Mouse (Mus musculus): ENCODE measurements around the gene Plekha4.
"Not testable (repeated sequence)": the region's sequence is repeated elsewhere in the genome, so short reads cannot be mapped to it uniquely, and the experiment has no call there.

Plekha4 gene

DNA sequence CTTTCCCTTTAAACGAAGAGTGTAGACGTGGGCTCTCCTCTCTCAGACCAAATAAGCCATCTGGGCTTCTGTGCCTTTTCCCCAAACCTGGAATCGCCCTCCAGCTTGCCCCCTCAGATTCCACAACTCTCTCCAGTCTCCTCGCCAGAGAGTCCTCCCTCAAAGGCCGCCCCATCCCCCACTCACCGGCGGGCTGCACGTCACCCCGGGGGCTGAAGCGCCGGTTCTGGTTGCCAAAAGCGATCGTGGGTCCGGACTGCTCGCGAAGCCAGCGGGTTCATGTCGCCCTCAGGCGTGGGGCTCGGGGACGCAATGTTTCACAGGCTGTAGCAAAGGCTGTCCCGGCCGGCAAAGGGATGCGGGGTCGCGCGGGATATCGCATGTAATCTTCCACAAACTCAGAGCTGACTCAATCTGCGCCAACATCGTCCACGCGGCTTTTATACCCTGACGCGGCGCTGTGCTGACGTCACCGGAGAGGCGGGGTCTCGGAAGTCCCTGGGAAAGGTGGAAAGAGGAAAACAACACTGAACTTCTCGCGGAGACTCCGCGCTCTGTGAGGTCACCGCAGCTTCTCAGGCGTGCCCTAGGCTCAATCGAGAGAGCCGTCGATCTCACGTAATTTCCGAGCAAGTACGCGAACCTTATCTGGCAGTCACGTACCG, at the start of gene Plekha4, which contains the start of gene Ppp1r15a:
TSS of gene Plekha4 (plus strand) at position 522 of the 665 bp plus-strand sequence.
TSS of gene Ppp1r15a (minus strand) at position 460 of the 665 bp plus-strand sequence.
- DNase-seq, result peak; percentile 98

DNA sequence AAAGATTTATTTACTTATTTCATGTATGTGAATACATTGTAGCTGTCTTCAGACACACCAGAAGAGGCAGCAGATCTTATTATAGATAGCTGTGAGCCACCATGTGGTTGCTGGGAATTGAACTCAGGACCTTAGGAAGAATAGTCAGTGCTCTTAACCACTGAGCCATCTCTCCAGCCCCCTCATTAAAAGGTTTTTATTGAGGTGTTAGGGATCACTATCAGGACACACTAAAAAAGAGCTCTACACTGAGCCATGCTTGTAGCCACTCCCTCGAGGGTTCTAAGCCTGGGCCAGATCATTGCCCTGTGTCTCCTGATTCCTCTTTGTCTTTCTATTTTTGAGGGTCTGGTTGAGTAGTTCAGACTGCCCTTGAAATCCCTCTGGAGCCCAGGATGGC, 49.7 kb upstream of the Plekha4 start:
- no peak for DNase-seq

DNA sequence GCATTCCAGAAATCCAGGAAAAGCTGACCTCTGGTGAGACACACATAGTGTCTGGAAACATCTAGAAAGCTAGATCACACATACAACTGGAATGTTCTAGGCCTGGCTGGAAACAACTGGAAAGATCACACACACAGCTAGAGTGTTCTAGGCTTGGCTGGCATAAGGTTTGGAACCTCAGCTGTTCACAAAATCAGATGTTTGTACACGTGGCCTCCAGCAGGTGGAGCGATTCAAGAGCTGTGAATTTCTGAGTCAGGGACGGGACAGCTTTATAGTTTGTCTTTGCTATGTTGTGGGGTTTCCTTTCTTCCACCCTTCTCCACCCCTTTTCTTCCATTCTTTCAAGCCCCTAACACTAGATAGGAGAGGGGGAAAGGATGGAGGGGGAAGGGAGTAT, 49.1 kb upstream of the Plekha4 start:
- DNase-seq, result peak; percentile 63

DNA sequence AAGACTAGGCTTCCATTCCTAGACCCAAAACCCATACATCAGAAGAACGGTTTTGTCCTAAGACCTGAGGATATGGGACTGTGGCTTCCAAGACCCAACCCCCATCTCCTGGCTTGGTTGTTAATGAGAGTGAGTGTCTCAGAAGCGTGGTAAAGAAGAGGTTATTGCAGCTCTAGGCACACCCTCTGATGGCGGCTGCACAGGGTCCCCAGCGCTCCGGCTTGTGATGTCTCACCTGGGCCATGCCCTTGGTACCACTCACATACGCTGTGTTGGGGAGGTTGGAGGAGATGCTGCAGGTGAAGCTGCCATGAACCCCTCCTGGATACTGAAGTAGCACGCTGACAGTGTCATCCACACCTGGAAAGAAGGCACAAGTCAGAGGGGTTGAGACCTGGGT, 47.4 kb upstream of the Plekha4 start:
- DNase-seq, result no peak

DNA sequence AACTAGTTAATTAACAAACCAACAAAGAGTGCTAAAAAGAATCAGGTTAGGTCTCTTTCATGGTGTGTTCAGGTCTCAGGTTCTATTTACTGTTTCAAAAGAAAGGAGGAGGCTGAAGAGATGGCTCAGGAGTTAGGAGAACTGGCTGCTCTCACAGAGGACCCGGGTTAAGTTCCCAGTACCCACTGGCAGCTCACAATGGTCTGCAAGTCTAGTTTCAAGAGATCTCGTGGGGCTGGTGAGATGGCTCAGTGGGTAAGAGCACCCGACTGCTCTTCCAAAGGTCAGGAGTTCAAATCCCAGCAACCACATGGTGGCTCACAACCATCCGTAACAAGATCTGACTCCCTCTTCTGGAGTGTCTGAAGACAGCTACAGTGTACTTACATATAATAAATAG, 45.8 kb upstream of the Plekha4 start:
- not testable (repeated sequence) for DNase-seq

DNA sequence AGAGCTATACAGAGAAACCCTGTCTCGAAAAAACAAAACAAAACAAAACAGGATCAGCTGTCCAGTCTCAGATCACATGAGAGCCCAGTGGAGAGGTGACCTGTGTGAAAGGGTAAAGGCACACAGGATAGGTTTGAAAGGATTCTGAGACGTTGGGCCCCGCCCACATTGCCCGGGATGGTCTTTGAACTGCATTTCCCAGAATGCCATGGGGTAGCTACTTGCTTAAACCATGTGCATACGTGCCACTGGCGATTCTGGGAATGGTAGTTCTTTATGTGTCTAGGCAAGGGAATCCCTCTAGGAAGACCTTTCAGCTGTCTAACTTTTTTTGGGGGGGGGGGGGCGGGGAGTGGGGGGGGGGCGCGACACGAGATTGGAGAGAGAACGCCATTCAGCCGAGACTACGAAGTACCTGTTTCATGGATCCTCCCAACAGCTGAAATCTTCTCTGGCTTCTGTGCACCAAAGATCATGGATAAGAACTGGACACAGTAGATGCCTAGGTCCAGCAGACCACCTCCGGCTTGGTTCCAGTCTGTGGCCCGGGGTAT, 44.7 kb upstream of the Plekha4 start, which contains the start of gene Tulp2:
TSS of gene Tulp2 (plus strand) at position 504 of the 554 bp plus-strand sequence.
- DNase-seq, result peak; percentile 77

DNA sequence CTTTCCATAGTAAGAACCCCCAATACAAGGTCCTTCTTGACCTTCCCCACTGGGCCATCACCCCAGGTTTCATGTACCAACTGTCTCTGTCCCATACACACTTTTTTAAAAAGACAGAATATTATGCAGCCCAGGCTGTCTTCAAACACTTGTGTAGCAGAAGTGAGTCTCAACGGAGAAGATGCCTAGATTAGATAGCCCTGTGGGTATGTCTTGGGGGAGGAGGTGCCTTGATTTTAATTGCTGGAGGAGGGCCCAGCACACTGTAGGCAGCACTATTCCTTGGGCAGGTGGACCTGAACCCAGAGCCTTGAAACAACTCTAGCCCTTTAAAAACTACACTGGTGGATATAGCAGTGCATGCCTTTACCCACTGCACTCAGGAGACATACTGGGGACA, 44.0 kb upstream of the Plekha4 start:
- DNase-seq, result no peak

DNA sequence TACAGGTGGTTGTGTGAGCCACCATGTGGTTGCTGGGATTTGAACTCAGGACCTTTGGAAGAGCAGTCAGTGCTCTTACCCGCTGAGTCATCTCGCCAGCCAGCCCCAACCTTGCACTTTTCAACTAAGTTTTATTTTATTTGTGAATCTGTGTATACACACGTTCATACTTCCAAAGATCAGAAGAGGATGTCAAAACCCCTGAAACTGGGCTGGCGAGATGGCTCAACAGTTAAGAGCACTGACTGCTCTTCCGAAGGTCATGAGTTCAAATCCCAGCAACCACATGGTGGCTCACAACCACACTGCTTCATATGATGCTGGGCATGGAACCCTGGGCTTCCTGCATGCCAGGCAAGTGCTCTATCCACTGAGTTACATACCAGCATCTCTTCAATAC, 41.1 kb upstream of the Plekha4 start:
- not testable (repeated sequence) for DNase-seq

DNA sequence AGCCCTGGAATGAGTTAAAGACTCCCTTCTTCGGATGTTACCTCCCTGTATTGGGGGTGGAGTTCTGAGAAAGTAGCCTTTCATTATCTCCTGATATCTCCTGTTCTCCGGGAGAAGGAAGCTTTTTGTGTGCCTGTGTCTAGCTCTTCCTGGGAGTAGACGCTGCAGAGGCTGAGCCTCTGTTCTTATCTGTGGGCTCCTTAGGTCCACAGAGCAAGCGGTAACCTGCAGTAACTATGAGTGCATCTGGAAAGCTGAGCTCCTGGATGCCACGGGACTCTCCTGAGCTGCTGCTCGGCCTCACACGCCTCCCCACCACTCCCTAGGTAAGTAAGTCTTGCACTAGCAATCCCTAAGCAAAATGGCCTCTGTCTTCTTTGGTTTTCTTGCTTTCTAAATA, 40.0 kb upstream of the Plekha4 start:
- DNase-seq, result no peak

DNA sequence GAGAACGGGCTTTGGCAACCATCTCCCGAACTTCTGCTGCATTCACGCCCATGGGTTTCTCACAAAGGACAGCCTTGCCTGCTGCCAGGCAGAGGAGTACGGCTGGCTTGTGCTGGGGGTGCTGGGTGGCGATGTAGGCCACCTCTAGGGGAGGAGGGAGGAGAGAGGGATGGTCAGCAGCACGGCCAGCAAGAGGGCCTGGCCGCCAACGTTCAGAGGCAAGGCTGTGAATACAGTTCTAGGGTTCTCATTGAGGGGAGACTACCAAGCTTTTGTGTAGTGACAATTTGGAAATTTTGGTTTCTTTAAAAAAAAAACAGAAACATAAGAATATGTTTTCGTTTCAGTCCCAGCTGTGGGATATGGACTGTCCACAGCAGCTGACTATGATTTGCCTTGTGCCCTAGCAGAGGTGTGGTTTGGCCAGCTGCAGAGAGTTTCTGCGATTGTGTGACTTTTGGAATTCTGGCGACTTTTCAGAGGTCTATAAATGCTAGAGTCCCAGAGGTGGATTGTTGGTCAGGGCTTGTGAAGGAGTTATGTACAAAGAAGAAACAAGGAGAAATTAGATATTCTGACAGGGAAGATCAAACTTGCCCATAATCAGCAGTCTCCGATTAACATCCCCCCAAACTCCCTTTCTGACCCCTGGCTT, 39.2 kb upstream of the Plekha4 start, which contains the start of gene Gm45808:
TSS of gene Gm45808 (minus strand) at position 51 of the 655 bp plus-strand sequence.
- no peak for DNase-seq

DNA sequence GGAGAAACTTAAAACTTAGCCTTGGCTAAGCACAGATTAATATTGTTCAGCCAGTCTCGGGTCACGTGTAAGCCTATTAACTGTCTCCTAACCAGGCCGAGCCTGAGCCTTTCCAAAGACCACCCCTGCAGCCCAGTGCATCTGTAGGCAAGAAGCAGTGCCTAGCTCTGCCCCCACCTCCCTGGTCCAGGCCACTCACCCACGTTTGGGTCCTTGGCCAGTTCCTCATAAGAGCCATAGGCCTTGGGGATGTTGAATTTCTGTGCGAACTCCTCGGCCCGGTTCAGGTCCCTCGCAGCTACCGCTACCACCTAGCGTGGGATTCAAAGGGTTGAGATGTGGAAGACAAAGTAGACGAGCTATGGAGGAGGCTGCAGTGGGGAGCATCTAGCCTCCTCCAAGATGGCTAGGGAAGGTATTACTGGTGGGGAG, 38.3 kb upstream of the Plekha4 start:
- DNase-seq, result no peak

DNA sequence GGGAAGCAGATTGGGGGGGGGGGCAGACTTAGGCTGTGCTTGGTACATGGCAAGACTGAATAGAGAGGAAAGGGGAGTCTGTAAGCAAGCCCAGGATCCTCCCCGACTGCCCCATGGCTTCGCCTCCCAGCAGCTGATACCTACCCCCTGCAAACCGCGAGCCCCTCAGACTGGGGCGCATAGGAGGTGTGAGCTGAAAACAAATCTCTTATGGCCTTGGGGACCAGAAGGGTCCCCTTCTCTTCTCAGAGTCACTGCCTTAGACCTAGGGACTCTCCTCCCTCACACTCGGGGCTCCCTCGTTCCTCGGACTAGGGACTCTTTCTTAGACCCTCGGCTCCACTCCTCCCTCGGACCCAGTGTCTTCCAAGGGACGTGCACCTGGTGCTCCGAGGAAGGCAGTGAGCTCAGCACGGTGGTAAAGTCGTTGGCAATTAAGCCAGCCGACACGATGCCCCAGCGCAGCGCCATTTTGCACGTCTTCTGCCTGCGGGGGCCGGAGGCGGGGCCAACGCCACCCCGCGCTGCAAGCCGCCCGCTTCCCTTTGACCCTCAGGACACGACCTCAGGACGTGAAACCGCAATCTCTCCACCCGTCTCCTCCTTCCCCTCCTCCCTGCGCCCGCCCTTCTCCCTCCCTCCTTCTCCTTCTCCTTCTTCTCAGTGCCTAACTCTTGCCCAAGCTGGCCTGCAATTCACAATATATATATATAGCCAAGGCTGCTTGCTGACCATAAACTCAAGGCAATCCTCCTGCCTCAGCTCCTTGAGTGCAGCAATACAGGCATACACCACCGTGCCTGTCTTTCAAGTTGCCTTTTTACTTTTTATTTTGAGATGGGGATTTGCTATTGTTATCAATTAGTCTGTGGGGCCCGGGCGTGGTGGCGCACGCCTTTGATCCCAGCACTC, 37.6 kb upstream of the Plekha4 start, which contains the start of gene Dhdh:
TSS of gene Dhdh (minus strand) at position 513 of the 912 bp plus-strand sequence.
- DNase-seq, result peak; percentile 67

DNA sequence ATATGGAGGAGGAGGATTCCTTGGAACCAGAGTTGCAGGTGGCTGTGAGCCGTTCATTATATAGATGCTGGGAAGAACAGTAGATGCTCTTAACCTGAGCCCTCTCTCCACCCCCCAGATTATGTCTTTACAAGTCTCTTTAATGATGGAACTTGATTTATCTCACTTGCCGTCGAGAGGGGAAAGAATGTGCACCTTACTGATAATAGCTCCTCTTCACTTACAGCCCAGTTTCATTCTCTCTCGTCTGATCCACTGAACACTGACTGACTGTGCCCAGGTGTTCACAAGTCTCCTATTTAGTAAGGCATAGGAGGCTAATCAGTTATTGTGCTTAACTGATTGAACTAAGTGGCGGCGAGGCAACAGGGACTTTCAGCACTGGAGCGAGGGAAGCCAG, 36.6 kb upstream of the Plekha4 start:
- no peak for DNase-seq

DNA sequence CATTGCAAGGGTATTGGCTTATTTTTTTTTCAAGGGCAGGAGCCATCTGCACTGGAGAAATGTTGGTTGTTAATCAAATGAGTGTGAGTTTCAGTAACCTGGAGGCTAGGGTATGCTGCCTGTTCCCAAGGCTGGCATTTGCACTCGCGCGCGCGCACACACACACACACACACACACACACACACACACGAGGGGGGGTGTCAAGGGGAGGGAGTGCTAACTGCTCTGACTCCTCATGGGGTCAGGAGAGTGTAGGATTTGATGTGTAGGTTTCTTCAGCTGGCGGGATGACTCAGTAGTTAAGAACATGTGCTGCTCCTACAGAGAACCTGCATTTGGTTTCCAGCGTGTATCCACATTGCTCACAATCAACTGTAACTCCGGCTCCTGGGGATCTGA, 35.3 kb upstream of the Plekha4 start:
- DNase-seq, result peak; percentile 18

DNA sequence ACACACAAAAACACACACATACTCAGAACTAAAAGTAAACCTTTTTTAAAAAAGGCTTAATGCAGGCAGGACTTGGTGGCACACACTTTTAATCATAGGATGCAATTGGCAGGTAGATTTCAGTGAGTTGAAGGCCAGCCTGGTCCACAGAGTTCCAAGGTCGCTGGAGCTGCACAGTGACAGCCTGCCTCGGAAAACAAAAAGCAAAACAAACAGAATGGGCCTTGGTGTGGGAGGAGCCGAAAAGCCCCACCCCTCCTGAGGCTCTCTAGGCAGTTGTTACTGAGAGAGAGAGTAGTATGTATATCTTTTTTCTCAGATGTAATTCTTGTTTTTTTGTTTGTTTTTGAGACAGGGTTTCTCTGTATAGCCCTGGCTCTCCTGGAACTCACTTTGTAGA, 34.9 kb upstream of the Plekha4 start:
- DNase-seq, result peak; percentile 54

DNA sequence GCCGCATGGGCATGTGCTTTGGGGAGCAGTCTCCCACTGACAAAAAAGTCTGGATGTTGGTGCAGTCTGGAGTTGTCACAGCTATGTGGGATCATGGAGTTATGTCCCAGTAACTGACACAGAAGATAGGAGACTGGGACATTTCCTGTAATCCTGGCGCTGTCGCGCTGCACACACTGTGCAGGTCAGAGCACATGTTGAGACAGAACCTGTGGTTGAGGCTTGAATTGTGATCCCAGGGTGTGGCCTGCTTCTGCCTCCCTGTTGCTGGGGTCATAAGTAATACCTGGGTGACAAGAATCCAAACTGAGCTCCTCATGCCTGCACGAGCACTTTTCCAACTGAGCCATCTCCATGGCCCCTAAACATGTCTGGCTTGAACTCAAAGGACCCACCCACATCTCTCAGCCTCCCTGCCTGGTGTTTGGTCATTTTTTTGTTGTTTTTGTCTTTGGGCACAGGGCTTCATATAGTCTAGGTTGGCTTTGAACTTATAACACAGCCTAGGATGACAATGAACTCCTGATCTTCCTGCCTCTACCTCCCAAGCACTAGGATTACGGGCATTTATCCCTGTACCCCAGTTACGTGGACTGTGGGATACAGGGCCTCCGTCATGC, 33.8 kb upstream of the Plekha4 start:
- no peak for DNase-seq

DNA sequence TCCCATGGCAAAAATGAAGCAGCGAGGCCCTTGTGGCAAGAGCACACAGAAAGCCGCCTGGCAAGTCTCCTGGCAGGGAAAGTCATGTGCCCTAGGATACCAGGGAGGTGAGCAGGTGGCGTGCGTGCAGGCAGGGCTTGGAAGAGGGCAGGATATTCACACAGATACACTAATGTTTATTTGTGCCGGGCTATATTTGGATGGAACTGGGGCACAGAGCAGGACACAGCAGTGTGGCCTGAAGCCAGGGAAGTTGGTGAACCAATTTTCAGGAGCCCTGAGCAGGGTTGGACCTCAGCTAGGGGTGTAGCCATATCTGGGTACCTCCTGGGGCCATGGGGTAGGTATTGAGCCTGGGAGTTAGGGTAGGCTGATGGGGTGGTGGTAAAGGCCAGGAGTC, 33.2 kb upstream of the Plekha4 start:
- no peak for DNase-seq

DNA sequence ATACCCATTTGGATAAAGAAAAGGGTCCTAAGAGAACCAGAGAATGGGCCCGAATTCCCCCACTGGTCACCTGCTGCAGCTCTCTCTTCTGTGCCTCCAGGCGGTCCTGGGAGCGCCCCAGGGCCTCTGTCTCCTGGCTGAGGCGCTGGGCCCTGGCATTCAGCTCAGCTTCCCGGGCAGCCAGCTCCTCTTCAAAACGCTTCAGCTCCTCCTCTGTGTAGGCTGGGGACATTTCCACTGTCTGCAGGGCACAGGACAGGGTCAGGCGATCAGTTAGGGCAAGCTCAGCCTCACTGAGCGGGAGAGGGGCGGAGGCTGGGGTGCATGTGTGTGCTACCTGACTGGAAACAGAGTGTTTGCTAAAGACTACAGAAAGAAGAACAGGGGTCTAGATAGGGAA, 31.6 kb upstream of the Plekha4 start:
- DNase-seq, result no peak

DNA sequence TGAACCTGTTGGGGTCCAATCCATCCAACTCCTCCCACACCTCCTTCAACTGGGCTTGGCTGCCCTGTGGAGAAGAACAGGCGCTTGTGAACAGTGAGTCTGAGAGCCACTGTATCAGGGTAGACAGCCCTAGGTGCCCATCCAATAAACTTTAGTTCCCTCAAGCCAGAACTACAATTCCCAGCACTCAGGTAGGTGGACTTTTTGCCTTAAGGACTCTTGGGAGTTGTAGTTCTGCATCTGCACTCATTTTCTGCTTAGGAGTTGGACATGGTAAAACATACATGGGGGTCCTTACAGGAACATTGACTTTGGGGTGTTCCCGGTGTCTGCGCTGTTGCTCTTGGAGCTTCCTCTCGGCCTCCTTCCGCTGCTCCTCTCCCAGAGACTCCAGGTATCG, 27.7 kb upstream of the Plekha4 start:
- DNase-seq, result no peak

DNA sequence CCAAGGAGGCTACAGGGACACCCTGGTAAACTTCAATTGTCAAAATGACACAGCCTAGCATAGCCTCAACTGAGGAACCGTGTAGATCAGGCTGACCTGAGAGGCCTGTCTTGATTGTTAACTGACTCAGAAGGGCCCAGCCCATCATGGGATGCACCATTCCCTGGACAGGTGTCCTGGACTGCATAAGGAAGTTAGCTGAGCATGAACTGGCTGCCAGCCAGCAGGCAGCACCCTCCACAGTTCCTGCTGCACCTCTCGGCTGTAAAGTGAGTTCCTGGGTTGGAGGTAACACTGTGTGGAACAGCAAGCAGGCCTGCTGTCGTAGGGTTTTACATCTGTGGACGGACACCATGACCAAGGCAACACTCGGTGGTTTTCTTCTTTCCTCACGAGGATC, 18.5 kb upstream of the Plekha4 start:
- peak; percentile 40 for DNase-seq

DNA sequence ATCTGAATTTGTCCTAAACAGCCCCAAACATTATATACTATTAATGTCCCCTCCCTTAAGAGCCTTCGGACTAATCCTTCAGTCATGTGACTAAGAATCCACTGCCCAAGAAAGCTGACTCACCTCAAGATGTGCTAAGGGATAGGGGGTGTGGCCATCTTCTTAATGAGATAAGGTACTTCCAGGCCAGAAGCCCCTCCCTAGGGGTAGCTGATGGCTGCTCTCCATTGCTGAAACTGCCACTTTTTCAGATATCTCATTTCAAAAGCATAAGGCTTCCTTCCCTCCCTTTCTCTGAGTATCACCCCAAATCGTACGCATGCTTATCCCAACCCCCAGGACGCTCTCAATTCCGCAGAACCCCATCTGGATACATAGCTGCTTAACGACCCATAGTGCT, 17.6 kb upstream of the Plekha4 start:
- DNase-seq, result no peak

DNA sequence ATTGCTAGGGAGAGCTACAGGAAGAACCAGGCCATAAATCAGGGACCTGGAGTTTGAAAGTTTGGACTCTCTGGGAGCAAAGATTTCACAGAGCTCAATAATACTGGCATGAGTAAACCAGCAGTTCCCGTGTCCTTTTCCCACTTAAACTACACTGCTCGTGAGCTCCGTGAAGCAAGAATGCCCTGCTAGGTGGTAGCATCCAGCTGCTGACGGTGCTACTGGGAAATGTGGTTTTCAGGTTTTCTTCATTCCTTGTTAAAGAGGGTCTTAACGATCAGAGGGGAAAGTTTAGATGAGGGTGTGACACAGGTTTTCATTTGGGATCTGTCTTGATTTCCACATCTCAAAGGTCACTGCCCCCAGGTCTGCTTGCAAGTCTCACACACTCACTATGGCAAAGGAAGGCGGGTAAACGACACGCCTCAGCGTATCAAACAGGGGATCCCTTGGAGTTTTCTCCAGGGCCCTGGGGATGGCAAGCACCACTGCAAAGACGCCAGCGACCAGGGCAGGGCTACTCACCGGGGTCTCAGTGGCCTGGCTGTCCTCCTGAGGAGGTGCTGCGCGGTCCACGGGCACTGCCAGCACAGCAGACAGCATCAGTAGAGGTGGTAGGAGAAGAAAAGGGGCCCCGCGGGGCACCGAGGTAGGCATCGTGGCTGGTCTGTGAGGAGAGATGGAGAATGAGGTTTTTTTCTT, 16.8 kb upstream of the Plekha4 start:
- no peak for DNase-seq

All from kidney, adult 18-20 months (tissue).